In the genomic region with DNA sequence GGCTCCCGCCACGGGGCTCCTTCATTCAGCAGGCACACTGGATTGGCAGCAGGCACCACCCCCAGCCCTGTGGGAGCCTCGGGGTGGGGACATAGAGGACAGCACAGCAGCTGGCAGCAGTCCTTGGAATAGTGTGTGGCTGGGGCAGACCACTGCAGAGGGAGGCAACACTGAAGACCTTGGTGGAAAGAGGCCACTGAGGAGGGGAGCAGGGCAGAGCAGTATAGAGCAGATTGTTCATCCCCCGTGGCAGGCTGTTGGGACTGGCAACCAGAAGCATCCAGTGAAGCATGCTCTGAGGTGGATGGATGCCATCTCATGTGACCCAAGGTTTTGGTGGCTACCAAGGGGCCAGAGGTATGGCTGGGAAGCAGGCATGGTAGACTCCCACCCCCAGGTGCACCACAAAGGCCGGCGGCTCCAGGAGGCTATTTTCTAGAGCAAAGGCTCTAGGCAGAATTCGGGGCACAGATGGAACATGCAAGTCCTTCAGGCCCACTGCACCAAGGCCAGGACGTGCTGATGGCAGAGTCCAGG, we compare ENCODE assay signal across 9 mouse cellular contexts. TPM values are rescaled to one million over a fixed set of nuclear protein-coding genes. Genes with fewer than 3 reads are reported as not detected.
A peak's percentile ranks its signal among the peaks of the same experiment; 100 is the strongest.
DNase-seq lines count a peak whose midpoint lies in the region; ATAC-seq lines count a peak whose summit lies in the region.
"Had no signal": no experiment of that assay in that cellular context is flagged by ENCODE, and none has a peak within 500 bp of the region (broad histone marks: within the 10 kb centered on the region; RNA-seq: fewer than 3 reads in every experiment).

No protein-coding gene starts in this region.

- WGBS in lung, embryonic 15.5 days, result 62% methylated on average over 8 of the region's 8 CpGs
- WGBS in forebrain, embryonic 14.5 days, result 45% methylated on average over 8 of the region's 8 CpGs
- WGBS in midbrain, embryonic 14.5 days, result 53% methylated on average over 8 of the region's 8 CpGs

- no peaks in the 10 kb centered on the region for H3K9me3 ChIP-seq in lung, embryonic 15.5 days
- no peaks in the 10 kb centered on the region for H3K9me3 ChIP-seq in forebrain, embryonic 14.5 days (replicated peaks; ENCODE audit: control insufficient read depth, low read length)
- no peaks in the 10 kb centered on the region for H3K9me3 ChIP-seq in midbrain, embryonic 14.5 days (ENCODE audit: control insufficient read depth, low read length)

- no peak overlapping the region for H3K27ac ChIP-seq in lung, embryonic 15.5 days
- peak overlapping the region; percentile 62 for H3K27ac ChIP-seq in forebrain, embryonic 14.5 days (ENCODE audit: low read depth, low read length)
- peak overlapping the region; percentile 38; the same call in 1 of the 2 replicates for H3K27ac ChIP-seq in midbrain, embryonic 14.5 days (replicated peaks; ENCODE audit: low read depth, low read length)
- H3K27ac ChIP-seq: kidney, postnatal 0 days had no signal

- H3K4me1 ChIP-seq in lung, embryonic 15.5 days, result peaks cover 38% of the 10 kb centered on the region
- H3K4me1 ChIP-seq in forebrain, embryonic 14.5 days (ENCODE audit: control insufficient read depth, insufficient read depth, low read length), result peaks cover 16% of the 10 kb centered on the region
- H3K4me1 ChIP-seq in midbrain, embryonic 14.5 days (ENCODE audit: control insufficient read depth, insufficient read depth, low read length), result peaks cover 11% of the 10 kb centered on the region; the same call in 1 of the 2 replicates

- no peak overlapping the region for H3K9ac ChIP-seq in lung, embryonic 15.5 days
- H3K9ac ChIP-seq in forebrain, embryonic 14.5 days (ENCODE audit: low read length), result no peak overlapping the region
- H3K9ac ChIP-seq in midbrain, embryonic 14.5 days (replicated peaks; ENCODE audit: low read length), result no peak overlapping the region

- H3K4me3 ChIP-seq in lung, embryonic 15.5 days, result no peak overlapping the region
- no peak overlapping the region for H3K4me3 ChIP-seq in forebrain, embryonic 14.5 days (ENCODE audit: low read depth, low read length)
- H3K4me3 ChIP-seq in midbrain, embryonic 14.5 days (replicated peaks; ENCODE audit: low read depth, low read length), result no peak overlapping the region

- no peaks in the 10 kb centered on the region for H3K27me3 ChIP-seq in lung, embryonic 15.5 days
- no peaks in the 10 kb centered on the region for H3K27me3 ChIP-seq in forebrain, embryonic 14.5 days (replicated peaks; ENCODE audit: control insufficient read depth, insufficient read depth, low read length)
- no peaks in the 10 kb centered on the region for H3K27me3 ChIP-seq in midbrain, embryonic 14.5 days (ENCODE audit: control insufficient read depth, insufficient read depth, low read length)

- H3K4me2 ChIP-seq in lung, embryonic 15.5 days, result no peak overlapping the region
- H3K4me2 ChIP-seq in forebrain, embryonic 14.5 days (ENCODE audit: low read length), result no peak overlapping the region
- no peak overlapping the region for H3K4me2 ChIP-seq in midbrain, embryonic 14.5 days (ENCODE audit: low read length)

- no peaks in the 10 kb centered on the region for H3K36me3 ChIP-seq in lung, embryonic 15.5 days
- H3K36me3 ChIP-seq in forebrain, embryonic 14.5 days (ENCODE audit: control insufficient read depth, insufficient read depth, low read length), result no peaks in the 10 kb centered on the region
- H3K36me3 ChIP-seq in midbrain, embryonic 14.5 days (ENCODE audit: control insufficient read depth, insufficient read depth, low read length), result no peaks in the 10 kb centered on the region

- DNase-seq in adrenal gland, adult 2 months, result peak; percentile 32
- no peak for DNase-seq in adrenal gland, postnatal 4 days (ENCODE audit: low spot score in 2 of 2)
- DNase-seq in lung, postnatal 4 days, result no peak
- peak; percentile 86 for DNase-seq in forebrain, embryonic 14.5 days (ENCODE audit: low spot score)
- DNase-seq in midbrain, embryonic 14.5 days, result peak; percentile 64
- no peak for DNase-seq in right cerebral cortex, postnatal 25 days
- DNase-seq in natural killer cell, adult 2 months (ENCODE audit: low spot score in 2 of 2), result no peak

- ATAC-seq in lung, embryonic 15.5 days (ENCODE audit: borderline replicate concordance, extremely low read depth, low FRiP score, low TSS enrichment), result peak; percentile 23; the same call in 1 of the 2 replicates
- ATAC-seq in forebrain, embryonic 14.5 days, result peak; percentile 92
- ATAC-seq in midbrain, embryonic 14.5 days (ENCODE audit: low FRiP score, low TSS enrichment), result peak; percentile 83

RNA-seq across cellular contexts. Expression of gene Ppp1r37, which starts 20.7 kb away (rescaled TPM):
- 10 to 100 TPM; 68.3 to 70.8 TPM for total RNA-seq in adrenal gland, adult 2 months (2021)
- polyA plus RNA-seq in adrenal gland, adult 2 months (2012; rRNA removed), result 159 and 163 TPM in 2 replicates
- 10 to 100 TPM; 66.7 to 67.1 TPM for total RNA-seq in adrenal gland, postnatal 4 days (2021)
- polyA plus RNA-seq in lung, embryonic 15.5 days (2015; fragmentation: Nextera tagmentation; extraction: Ambion mirVana), result 23.8 and 24.8 TPM in 2 replicates
- 12.6 and 13.5 TPM in 2 replicates for polyA plus RNA-seq in forebrain, embryonic 14.5 days (2014; fragmentation: Nextera tagmentation; extraction: Ambion mirVana)
- 9.5 and 31.7 TPM in 2 replicates for polyA plus RNA-seq in midbrain, embryonic 14.5 days (2014; fragmentation: Nextera tagmentation; extraction: Ambion mirVana)

RNA-seq across cellular contexts. Expression of gene Nkpd1, which starts 24.6 kb away (rescaled TPM):
- under 1 TPM in 1 of 2 experiments, not detected in 1; 0.14 TPM for total RNA-seq in adrenal gland, adult 2 months (2021)
- 0.38 and 0.64 TPM in 2 replicates for polyA plus RNA-seq in adrenal gland, adult 2 months (2012; rRNA removed)
- total RNA-seq in adrenal gland, postnatal 4 days (2021), result under 1 TPM; 0.17 to 0.28 TPM
- polyA plus RNA-seq in lung, embryonic 15.5 days (2015; fragmentation: Nextera tagmentation; extraction: Ambion mirVana), result 0.20 TPM in 1 of 2 replicates, not detected in the other
- polyA plus RNA-seq in forebrain, embryonic 14.5 days (2014; fragmentation: Nextera tagmentation; extraction: Ambion mirVana), result 0.36 and 0.57 TPM in 2 replicates
- 0.51 and 0.74 TPM in 2 replicates for polyA plus RNA-seq in midbrain, embryonic 14.5 days (2014; fragmentation: Nextera tagmentation; extraction: Ambion mirVana)
- polyA plus RNA-seq: kidney, postnatal 0 days had no signal

RNA-seq across cellular contexts. Expression of gene Trappc6a, which starts 34.0 kb away (rescaled TPM):
- 10 to 100 TPM; 70.2 to 81.4 TPM for total RNA-seq in adrenal gland, adult 2 months (2021)
- polyA plus RNA-seq in adrenal gland, adult 2 months (2012; rRNA removed), result 253 and 254 TPM in 2 replicates
- total RNA-seq in adrenal gland, postnatal 4 days (2021), result 10 to 100 TPM; 67.0 to 76.7 TPM
- 97.8 and 103 TPM in 2 replicates for polyA plus RNA-seq in lung, embryonic 15.5 days (2015; fragmentation: Nextera tagmentation; extraction: Ambion mirVana)
- 34.2 and 42.5 TPM in 2 replicates for polyA plus RNA-seq in forebrain, embryonic 14.5 days (2014; fragmentation: Nextera tagmentation; extraction: Ambion mirVana)
- polyA plus RNA-seq in midbrain, embryonic 14.5 days (2014; fragmentation: Nextera tagmentation; extraction: Ambion mirVana), result 30.1 and 36.6 TPM in 2 replicates

RNA-seq across cellular contexts. Expression of gene Bloc1s3, which starts 34.1 kb away (rescaled TPM):
- 10 to 100 TPM in 1 of 2 experiments, 1 to 10 TPM in 1; 9.8 to 13.2 TPM for total RNA-seq in adrenal gland, adult 2 months (2021)
- polyA plus RNA-seq in adrenal gland, adult 2 months (2012; rRNA removed), result 31.9 and 37.2 TPM in 2 replicates
- 1 to 10 TPM; 7.7 to 8.1 TPM for total RNA-seq in adrenal gland, postnatal 4 days (2021)
- polyA plus RNA-seq in lung, embryonic 15.5 days (2015; fragmentation: Nextera tagmentation; extraction: Ambion mirVana), result 2.0 TPM in 2 replicates
- polyA plus RNA-seq in forebrain, embryonic 14.5 days (2014; fragmentation: Nextera tagmentation; extraction: Ambion mirVana), result 2.1 and 2.3 TPM in 2 replicates
- 2.5 and 6.1 TPM in 2 replicates for polyA plus RNA-seq in midbrain, embryonic 14.5 days (2014; fragmentation: Nextera tagmentation; extraction: Ambion mirVana)

RNA-seq across cellular contexts. Expression of gene Zfp296, which starts 34.9 kb away (rescaled TPM):
- under 1 TPM; 0.69 to 0.98 TPM for total RNA-seq in adrenal gland, adult 2 months (2021)
- 3.1 and 3.4 TPM in 2 replicates for polyA plus RNA-seq in adrenal gland, adult 2 months (2012; rRNA removed)
- under 1 TPM; 0.25 to 0.39 TPM for total RNA-seq in adrenal gland, postnatal 4 days (2021)
- polyA plus RNA-seq in lung, embryonic 15.5 days (2015; fragmentation: Nextera tagmentation; extraction: Ambion mirVana), result 0.50 and 0.54 TPM in 2 replicates
- polyA plus RNA-seq in forebrain, embryonic 14.5 days (2014; fragmentation: Nextera tagmentation; extraction: Ambion mirVana), result 0.15 TPM in 1 of 2 replicates, not detected in the other
- polyA plus RNA-seq in midbrain, embryonic 14.5 days (2014; fragmentation: Nextera tagmentation; extraction: Ambion mirVana), result 0.22 and 0.32 TPM in 2 replicates

Comparison
In these comparisons a context has a peak if more than half of its experiments do, and no peak if none do; other contexts are left out.
1. DNase-seq: peak in adrenal gland, adult 2 months (single experiment), forebrain, embryonic 14.5 days (single experiment) and midbrain, embryonic 14.5 days (single experiment); none in adrenal gland, postnatal 4 days (0 of 2), lung, postnatal 4 days (0 of 2), right cerebral cortex, postnatal 25 days (single experiment) and natural killer cell, adult 2 months (0 of 2).
2. ATAC-seq: peak in every context shown above with its lines; median percentile 92 in forebrain, embryonic 14.5 days; 83 in midbrain, embryonic 14.5 days; 23 in lung, embryonic 15.5 days.